Mouse (Mus musculus) heart, embryonic 14.5 days (tissue): Measurements from ENCODE around the gene Helq. TPM values are rescaled to one million over a fixed set of nuclear protein-coding genes. Genes with fewer than 3 reads are reported as not detected.
A peak's percentile ranks its signal among the peaks of the same experiment; 100 is the strongest.

Source experiments
- ATAC-seq: fragments of 200-750 bp; cut with Nextera tagmentation; 2 replicates; pipeline ENCODE4 v1.8.0; 2017; ENCODE audit warnings: low read depth, moderate TSS enrichment; ENCODE audit not compliant: insufficient number of reproducible peaks, insufficient read depth, low FRiP score
- H3K27ac ChIP-seq, 2 experiments: fragments of 200-500 bp in 1 of 2; fragments of 300-500 bp in 1 of 2; sonication (generic) in 1 of 2; replicated peaks in 1 of 2; 2 replicates each; pipeline ENCODE4 v1.5.1; 2012 to 2014; ENCODE audit warnings: low read depth in 2 of 2, low read length in 2 of 2, control low read depth in 1 of 2, mild to moderate bottlenecking in 1 of 2, mixed read lengths in 1 of 2; ENCODE audit not compliant: control insufficient read depth in 1 of 2, insufficient read depth in 1 of 2
- H3K27me3 ChIP-seq: fragments of 300-500 bp; sonication (generic); 2 replicates; pipeline ENCODE4 v1.6.1; 2014; ENCODE audit warnings: mild to moderate bottlenecking, low read length, control low read depth; ENCODE audit not compliant: control insufficient read depth, insufficient read depth
- H3K36me3 ChIP-seq: fragments of 300-500 bp; sonication (generic); 2 replicates; pipeline ENCODE4 v1.6.1; 2014; ENCODE audit warnings: mild to moderate bottlenecking, control low read depth, low read length, mixed read lengths; ENCODE audit not compliant: control insufficient read depth, insufficient read depth
- H3K4me1 ChIP-seq, 2 experiments: fragments of 200-500 bp in 1 of 2; fragments of 300-500 bp in 1 of 2; sonication (generic) in 1 of 2; 2 replicates each; pipeline ENCODE4 v1.6.1; 2012 to 2014; ENCODE audit warnings: low read length in 2 of 2, control low read depth in 1 of 2, mixed read lengths in 1 of 2; ENCODE audit not compliant: control insufficient read depth in 2 of 2, insufficient read depth in 2 of 2
- H3K4me2 ChIP-seq: fragments of 300-500 bp; sonication (generic); 2 replicates; pipeline ENCODE4 v1.6.1; 2014; ENCODE audit warnings: mild to moderate bottlenecking, low read length
- H3K4me3 ChIP-seq, 2 experiments: fragments of 200-500 bp in 1 of 2; fragments of 300-500 bp in 1 of 2; sonication (generic) in 1 of 2; 2 replicates each; pipeline ENCODE4 v1.5.1; 2012 to 2014; ENCODE audit warnings: low read length in 2 of 2, mild to moderate bottlenecking in 2 of 2, control low read depth in 1 of 2, low read depth in 1 of 2, moderate library complexity in 1 of 2; ENCODE audit not compliant: control insufficient read depth in 1 of 2, insufficient read depth in 1 of 2
- H3K9ac ChIP-seq: fragments of 300-500 bp; sonication (generic); 2 replicates; pipeline ENCODE4 v1.6.1; 2014; ENCODE audit warnings: mild to moderate bottlenecking, low read length
- H3K9me3 ChIP-seq: fragments of 300-500 bp; sonication (generic); 2 replicates; pipeline ENCODE4 v1.6.1; 2016; ENCODE audit warnings: low read length, control low read depth; ENCODE audit not compliant: control insufficient read depth
- WGBS: fragments of 180-500 bp; shearing (Covaris S2); extraction: QIAGEN DNeasy Blood & Tissue Kit; methylation state at CpG from one replicate; pipeline ENCODE4 v1.1.7; 2014; 5-methylcytosine and 5-hydroxymethylcytosine counted together
- polyA plus RNA-seq: library from polyadenylated mRNA; unstranded; fragments of >200 nt; fragmentation: Nextera tagmentation; extraction: Ambion mirVana; gene quantifications from 2 replicates; pipeline ENCODE4 v1.2.1, GENCODE M21; 2014

Gene Helq
- polyA plus RNA-seq, 1 experiment from 2014 or later = 12.2 TPM

- peaks cover 79% of the 10 kb centered on the region for H3K36me3 ChIP-seq
- H3K9ac ChIP-seq = no peak overlapping the region
- 0 out of 4 replicates have a peak overlapping the region, but pooled peaks of 1 of the 2 experiments have one; percentile 19 for H3K27ac ChIP-seq
- WGBS = 53% methylated on average over 5 of the region's 5 CpGs
- no peaks in the 10 kb centered on the region for H3K9me3 ChIP-seq
- H3K27me3 ChIP-seq = no peaks in the 10 kb centered on the region
- no peak for ATAC-seq
- peaks cover 2 to 10% of the 10 kb centered on the region in 2 experiments; a peak in 1 of 4 replicates for H3K4me1 ChIP-seq
- H3K4me2 ChIP-seq = no peak overlapping the region
- H3K4me3 ChIP-seq = no peak overlapping the region
Measured at GRCm38 (mm10) chr5:100776900-100777299, 21.5 kb downstream of the Helq start.

- H3K27me3 ChIP-seq = no peaks in the 10 kb centered on the region
- no peak overlapping the region for H3K4me3 ChIP-seq
- H3K4me2 ChIP-seq = no peak overlapping the region
- H3K27ac ChIP-seq = no peak overlapping the region
- H3K36me3 ChIP-seq = peaks cover 79% of the 10 kb centered on the region
- H3K9me3 ChIP-seq = no peaks in the 10 kb centered on the region
- no peak overlapping the region for H3K9ac ChIP-seq
- peaks cover 2 to 10% of the 10 kb centered on the region in 2 experiments; a peak in 1 of 4 replicates for H3K4me1 ChIP-seq
- 68% methylated on average over 13 of the region's 13 CpGs for WGBS
- no peak for ATAC-seq
Measured at GRCm38 (mm10) chr5:100775778-100776404, 22.5 kb downstream of the Helq start.

GRCm38 (mm10) chr5:100771575-100771974, 26.8 kb downstream of the Helq start:
- ATAC-seq = no peak
- H3K27ac ChIP-seq = no peak overlapping the region
- H3K9ac ChIP-seq = no peak overlapping the region
- H3K4me3 ChIP-seq = no peak overlapping the region
- no peaks in the 10 kb centered on the region for H3K9me3 ChIP-seq
- H3K4me1 ChIP-seq = 0 out of 4 replicates have a peak, but pooled peaks cover under 1 to 6% of the 10 kb centered on the region in 2 experiments
- 90% methylated on average over 4 of the region's 4 CpGs for WGBS
- no peak overlapping the region for H3K4me2 ChIP-seq
- peaks cover 88% of the 10 kb centered on the region for H3K36me3 ChIP-seq
- no peaks in the 10 kb centered on the region for H3K27me3 ChIP-seq

- Histone ChIP-seq H3K9me3 (no peaks in the 10 kb centered on the region), H3K4me1 (no peaks in the 10 kb centered on the region), H3K4me2 (no peak overlapping the region), H3K27me3 (no peaks in the 10 kb centered on the region), H3K36me3 (peaks cover 89% of the 10 kb centered on the region), H3K9ac (no peak overlapping the region), H3K27ac (no peak overlapping the region), H3K4me3 (no peak overlapping the region)
- WGBS = 82% methylated on average over 7 of the region's 7 CpGs
- no peak for ATAC-seq
Measured at GRCm38 (mm10) chr5:100766026-100766425, 32.4 kb downstream of the Helq start.

GRCm38 (mm10) chr5:100761736-100762135, 36.7 kb downstream of the Helq start:
- H3K27ac ChIP-seq = no peak overlapping the region
- WGBS = 78% methylated on average over 7 of the region's 7 CpGs
- ATAC-seq = no peak
- H3K4me3 ChIP-seq = no peak overlapping the region
- H3K36me3 ChIP-seq = peaks cover 48% of the 10 kb centered on the region
- H3K4me2 ChIP-seq = no peak overlapping the region
- H3K9ac ChIP-seq = no peak overlapping the region
- no peaks in the 10 kb centered on the region for H3K9me3 ChIP-seq
- H3K4me1 ChIP-seq = no peaks in the 10 kb centered on the region
- H3K27me3 ChIP-seq = no peaks in the 10 kb centered on the region

- no peaks in the 10 kb centered on the region for H3K9me3 ChIP-seq
- no peak overlapping the region for H3K4me3 ChIP-seq
- 82% methylated on average over 10 of the region's 10 CpGs for WGBS
- H3K9ac ChIP-seq = no peak overlapping the region
- H3K27me3 ChIP-seq = no peaks in the 10 kb centered on the region
- no peaks in the 10 kb centered on the region for H3K4me1 ChIP-seq
- no peak overlapping the region for H3K27ac ChIP-seq
- ATAC-seq = no peak
- H3K36me3 ChIP-seq = peaks cover 33% of the 10 kb centered on the region
- H3K4me2 ChIP-seq = no peak overlapping the region
Measured at GRCm38 (mm10) chr5:100760049-100760663, 38.2 kb downstream of the Helq start.

GRCm38 (mm10) chr5:100758121-100758520, 40.3 kb downstream of the Helq start:
- no peak overlapping the region for H3K27ac ChIP-seq
- H3K4me2 ChIP-seq = no peak overlapping the region
- no peaks in the 10 kb centered on the region for H3K27me3 ChIP-seq
- 87% methylated on average over 5 of the region's 5 CpGs for WGBS
- no peak for ATAC-seq
- H3K4me3 ChIP-seq = no peak overlapping the region
- no peak overlapping the region for H3K9ac ChIP-seq
- no peaks in the 10 kb centered on the region for H3K9me3 ChIP-seq
- no peaks in the 10 kb centered on the region for H3K4me1 ChIP-seq
- H3K36me3 ChIP-seq = peaks cover 12% of the 10 kb centered on the region; the same call in 1 of the 2 replicates
